Mouse (Mus musculus) thymus, adult 2 months (tissue): Measurements from ENCODE around the gene Bmp10.

Source experiments
- CTCF ChIP-seq: fragments of 200-500 bp; IDR thresholded peaks from 2 replicates; pipeline ENCODE4 v1.5.1; 2012; ENCODE audit warnings: mild to moderate bottlenecking, control low read depth, low read length, moderate library complexity, borderline replicate concordance; ENCODE audit not compliant: control insufficient read depth, poor library complexity, insufficient read depth; ENCODE audit errors: extremely low read depth
- POLR2A ChIP-seq: fragments of 200-500 bp; IDR thresholded peaks from 2 replicates; pipeline ENCODE4 v1.6.1; 2012; ENCODE audit warnings: mild to moderate bottlenecking, low read length, control low read depth, moderate library complexity; ENCODE audit not compliant: control insufficient read depth, poor library complexity, insufficient read depth; ENCODE audit errors: extremely low read depth

- TF ChIP-seq CTCF (no peak), POLR2A (no peak)
Measured at GRCm38 (mm10) chr6:87484806-87485205, 56.0 kb downstream of the Bmp10 start.
